Mouse (Mus musculus) midbrain, embryonic 10.5 days (tissue): ENCODE data around the gene Cul7. TPM values are rescaled to one million over a fixed set of nuclear protein-coding genes. Genes with fewer than 3 reads are reported as not detected.
A peak's percentile ranks its signal among the peaks of the same experiment; 100 is the strongest.

Experiments used
- DNase-seq: peaks from one replicate; pipeline ENCODE4 v3.0.0-alpha.2; 2017; ENCODE audit warnings: low spot score
- H3K27ac ChIP-seq: fragments of 300-500 bp; sonication (generic); replicated peaks from 2 replicates; pipeline ENCODE4 v1.5.1; 2016; ENCODE audit warnings: mild to moderate bottlenecking
- H3K27me3 ChIP-seq: fragments of 300-500 bp; sonication (generic); 2 replicates; pipeline ENCODE4 v1.6.1; 2016; ENCODE audit warnings: low read depth, mild to moderate bottlenecking; ENCODE audit not compliant: poor library complexity, severe bottlenecking
- H3K36me3 ChIP-seq: fragments of 300-500 bp; sonication (generic); 2 replicates; pipeline ENCODE4 v1.6.1; 2016; ENCODE audit warnings: mild to moderate bottlenecking, moderate library complexity
- H3K4me1 ChIP-seq: fragments of 300-500 bp; sonication (generic); 2 replicates; pipeline ENCODE4 v1.6.1; 2016
- H3K4me3 ChIP-seq: fragments of 300-500 bp; sonication (generic); 2 replicates; pipeline ENCODE4 v1.5.1; 2016; ENCODE audit warnings: mild to moderate bottlenecking, moderate library complexity
- H3K9me3 ChIP-seq: fragments of 300-500 bp; sonication (generic); replicated peaks from 2 replicates; pipeline ENCODE4 v1.6.1; 2016; ENCODE audit warnings: mild to moderate bottlenecking
- WGBS: fragments of 180-500 bp; shearing (Covaris S2); methylation state at CpG from one replicate; pipeline ENCODE4 v1.1.7; 2016; 5-methylcytosine and 5-hydroxymethylcytosine counted together
- polyA plus RNA-seq: library from polyadenylated mRNA; unstranded; fragments of >200 nt; fragmentation: Nextera tagmentation; extraction: Ambion mirVana; gene quantifications from 2 replicates; pipeline ENCODE4 v1.2.1, GENCODE M21; 2016

Gene Cul7
- polyA plus RNA-seq, 1 experiment from 2014 or later, result 37.4 TPM

GRCm38 (mm10) chr17:46681466-46682118, 31.5 kb downstream of the Cul7 start:
- DNase-seq, result no peak
- 30% methylated on average over 12 of the region's 12 CpGs for WGBS
- Histone ChIP-seq H3K4me1 (peaks cover 38% of the 10 kb centered on the region), H3K27me3 (no peaks in the 10 kb centered on the region), H3K9me3 (no peaks in the 10 kb centered on the region), H3K27ac (peak overlapping the region; percentile 89), H3K36me3 (peaks cover 63% of the 10 kb centered on the region), H3K4me3 (peak overlapping the region; percentile 92)

GRCm38 (mm10) chr17:46682654-46683389, 32.7 kb downstream of the Cul7 start:
- Histone ChIP-seq H3K4me1 (peaks cover 38% of the 10 kb centered on the region), H3K9me3 (no peaks in the 10 kb centered on the region), H3K4me3 (no peak overlapping the region), H3K27ac (no peak overlapping the region), H3K27me3 (no peaks in the 10 kb centered on the region), H3K36me3 (peaks cover 63% of the 10 kb centered on the region)
- 83% methylated on average over 16 of the region's 16 CpGs for WGBS
- no peak for DNase-seq

GRCm38 (mm10) chr17:46685913-46686312, 35.8 kb downstream of the Cul7 start:
- H3K27me3 ChIP-seq, result no peaks in the 10 kb centered on the region
- H3K9me3 ChIP-seq, result no peaks in the 10 kb centered on the region
- DNase-seq, result no peak
- H3K27ac ChIP-seq, result no peak overlapping the region
- peaks cover 15% of the 10 kb centered on the region for H3K4me1 ChIP-seq
- no peak overlapping the region for H3K4me3 ChIP-seq
- H3K36me3 ChIP-seq, result peaks cover 79% of the 10 kb centered on the region
- WGBS, result 97% methylated on average over 6 of the region's 6 CpGs

GRCm38 (mm10) chr17:46690665-46691064, 40.5 kb downstream of the Cul7 start:
- no peak for DNase-seq
- Histone ChIP-seq H3K27ac (no peak overlapping the region), H3K36me3 (peaks cover 77% of the 10 kb centered on the region), H3K27me3 (no peaks in the 10 kb centered on the region), H3K9me3 (no peaks in the 10 kb centered on the region), H3K4me1 (no peaks in the 10 kb centered on the region), H3K4me3 (no peak overlapping the region)
- WGBS, result 97% methylated on average over 12 of the region's 12 CpGs

GRCm38 (mm10) chr17:46691390-46691789, 41.3 kb downstream of the Cul7 start:
- H3K9me3 ChIP-seq, result no peaks in the 10 kb centered on the region
- H3K36me3 ChIP-seq, result peaks cover 77% of the 10 kb centered on the region
- H3K27ac ChIP-seq, result no peak overlapping the region
- DNase-seq, result no peak
- 93% methylated on average over 2 of the region's 2 CpGs for WGBS
- no peaks in the 10 kb centered on the region for H3K4me1 ChIP-seq
- no peak overlapping the region for H3K4me3 ChIP-seq
- no peaks in the 10 kb centered on the region for H3K27me3 ChIP-seq

GRCm38 (mm10) chr17:46694517-46695063, 44.5 kb downstream of the Cul7 start:
- no peak for DNase-seq
- H3K4me1 ChIP-seq, result no peaks in the 10 kb centered on the region
- 71% methylated on average over 1 of the region's 1 CpGs for WGBS
- no peak overlapping the region for H3K27ac ChIP-seq
- peaks cover 79% of the 10 kb centered on the region for H3K36me3 ChIP-seq
- H3K4me3 ChIP-seq, result no peak overlapping the region
- H3K27me3 ChIP-seq, result no peaks in the 10 kb centered on the region
- H3K9me3 ChIP-seq, result no peaks in the 10 kb centered on the region

GRCm38 (mm10) chr17:46698515-46698914, 48.4 kb downstream of the Cul7 start:
- no peak overlapping the region for H3K4me3 ChIP-seq
- H3K36me3 ChIP-seq, result peaks cover 75% of the 10 kb centered on the region
- no peaks in the 10 kb centered on the region for H3K27me3 ChIP-seq
- DNase-seq, result no peak
- H3K27ac ChIP-seq, result no peak overlapping the region
- 93% methylated on average over 6 of the region's 6 CpGs for WGBS
- no peaks in the 10 kb centered on the region for H3K9me3 ChIP-seq
- peaks cover 25% of the 10 kb centered on the region for H3K4me1 ChIP-seq

- Histone ChIP-seq H3K27ac (no peak overlapping the region), H3K4me1 (peaks cover 32% of the 10 kb centered on the region), H3K9me3 (no peaks in the 10 kb centered on the region), H3K4me3 (no peak overlapping the region), H3K36me3 (peaks cover 68% of the 10 kb centered on the region), H3K27me3 (no peaks in the 10 kb centered on the region)
- DNase-seq, result no peak
- WGBS, result 92% methylated on average over 5 of the region's 5 CpGs
Observed at GRCm38 (mm10) chr17:46699245-46699644, 49.1 kb downstream of the Cul7 start.

GRCm38 (mm10) chr17:46699912-46700311, 49.8 kb downstream of the Cul7 start:
- DNase-seq, result no peak
- peaks cover 66% of the 10 kb centered on the region for H3K36me3 ChIP-seq
- H3K27me3 ChIP-seq, result no peaks in the 10 kb centered on the region
- H3K27ac ChIP-seq, result no peak overlapping the region
- H3K4me1 ChIP-seq, result peaks cover 34% of the 10 kb centered on the region
- WGBS, result 95% methylated on average over 3 of the region's 3 CpGs
- no peaks in the 10 kb centered on the region for H3K9me3 ChIP-seq
- no peak overlapping the region for H3K4me3 ChIP-seq

GRCm38 (mm10) chr17:46701489-46701888, 51.4 kb downstream of the Cul7 start:
- H3K36me3 ChIP-seq, result peaks cover 57% of the 10 kb centered on the region
- 0 out of 2 replicates have a peak overlapping the region, but pooled peaks have one; percentile 23 for H3K27ac ChIP-seq
- 0 out of 2 replicates have a peak overlapping the region, but pooled peaks have one; percentile 94 for H3K4me3 ChIP-seq
- H3K9me3 ChIP-seq, result no peaks in the 10 kb centered on the region
- H3K27me3 ChIP-seq, result no peaks in the 10 kb centered on the region
- DNase-seq, result no peak
- peaks cover 48% of the 10 kb centered on the region for H3K4me1 ChIP-seq
- 87% methylated on average over 12 of the region's 12 CpGs for WGBS

- Histone ChIP-seq H3K4me1 (peaks cover 51% of the 10 kb centered on the region), H3K36me3 (peaks cover 51% of the 10 kb centered on the region), H3K4me3 (peak overlapping the region; percentile 94; the same call in 1 of the 2 replicates), H3K9me3 (no peaks in the 10 kb centered on the region), H3K27ac (0 out of 2 replicates have a peak overlapping the region, but pooled peaks have one; percentile 23), H3K27me3 (no peaks in the 10 kb centered on the region)
- DNase-seq, result no peak
- WGBS, result 91% methylated on average over 12 of the region's 12 CpGs
Observed at GRCm38 (mm10) chr17:46702100-46702499, 52.0 kb downstream of the Cul7 start.

GRCm38 (mm10) chr17:46702506-46702905, 52.4 kb downstream of the Cul7 start:
- Histone ChIP-seq H3K4me1 (peaks cover 51% of the 10 kb centered on the region), H3K9me3 (no peaks in the 10 kb centered on the region), H3K27ac (no peak overlapping the region), H3K36me3 (peaks cover 48% of the 10 kb centered on the region), H3K4me3 (peak overlapping the region; percentile 94), H3K27me3 (no peaks in the 10 kb centered on the region)
- no peak for DNase-seq
- WGBS, result 87% methylated on average over 5 of the region's 5 CpGs
